ENCODE assay signal across 22 mouse cellular contexts in genomic region chrX:96227030-96227429, GRCm38 (mm10).
"Had no signal": no experiment of that assay in that cellular context is flagged by ENCODE, and none has a peak within 500 bp of the region (broad histone marks: within the 10 kb centered on the region; RNA-seq: fewer than 3 reads in every experiment).

No protein-coding gene starts in this region.

- H3K36me3 ChIP-seq: limb, embryonic 12.5 days; limb, embryonic 15.5 days; liver, embryonic 12.5 days; liver, embryonic 15.5 days; midbrain, embryonic 12.5 days; midbrain, embryonic 15.5 days; neural tube, embryonic 12.5 days; neural tube, embryonic 15.5 days had no signal

- H3K4me1 ChIP-seq: limb, embryonic 12.5 days; limb, embryonic 15.5 days; liver, embryonic 12.5 days; liver, embryonic 15.5 days; midbrain, embryonic 12.5 days; midbrain, embryonic 15.5 days; neural tube, embryonic 12.5 days; neural tube, embryonic 15.5 days had no signal

- H3K9ac ChIP-seq: limb, embryonic 12.5 days; limb, embryonic 15.5 days; liver, embryonic 12.5 days; liver, embryonic 15.5 days; midbrain, embryonic 12.5 days; midbrain, embryonic 15.5 days; neural tube, embryonic 12.5 days; neural tube, embryonic 15.5 days had no signal

- H3K9me3 ChIP-seq: limb, embryonic 12.5 days; limb, embryonic 15.5 days; liver, embryonic 12.5 days; liver, embryonic 15.5 days; midbrain, embryonic 12.5 days; midbrain, embryonic 15.5 days; neural tube, embryonic 12.5 days; neural tube, embryonic 15.5 days had no signal

- H3K27ac ChIP-seq: limb, embryonic 12.5 days; limb, embryonic 15.5 days; liver, embryonic 12.5 days; liver, embryonic 15.5 days; midbrain, embryonic 12.5 days; midbrain, embryonic 15.5 days; neural tube, embryonic 12.5 days; neural tube, embryonic 15.5 days; stomach, postnatal 0 days had no signal

- H3K27me3 ChIP-seq: limb, embryonic 12.5 days; limb, embryonic 15.5 days; liver, embryonic 12.5 days; liver, embryonic 15.5 days; midbrain, embryonic 12.5 days; midbrain, embryonic 15.5 days; neural tube, embryonic 12.5 days; neural tube, embryonic 15.5 days had no signal

- ATAC-seq: liver, embryonic 12.5 days; midbrain, embryonic 15.5 days had no signal

- H3K4me3 ChIP-seq: limb, embryonic 12.5 days; limb, embryonic 15.5 days; liver, embryonic 12.5 days; liver, embryonic 15.5 days; midbrain, embryonic 12.5 days; midbrain, embryonic 15.5 days; neural tube, embryonic 12.5 days; neural tube, embryonic 15.5 days had no signal

- DNase-seq: kidney, adult 18-20 months; kidney, adult 9 months; kidney, postnatal 14 days; kidney, postnatal 4 days; left cerebral cortex, postnatal 4 days; lung, adult 2 months; lung, postnatal 14 days; lung, postnatal 4 days; right cerebral cortex, adult 18-20 months; right cerebral cortex, postnatal 14 days; right cerebral cortex, postnatal 4 days; thymus, adult 2 months; thymus, postnatal 25 days had no signal
